Mouse (Mus musculus) limb, embryonic 12.5 days (tissue): Measurements from ENCODE around the gene Prdm4. TPM values are rescaled to one million over a fixed set of nuclear protein-coding genes. Genes with fewer than 3 reads are reported as not detected.

Experiments used
- ATAC-seq: fragments of 200-750 bp; cut with Nextera tagmentation; 2 replicates; pipeline ENCODE4 v1.8.0; 2017; ENCODE audit warnings: low read depth, moderate TSS enrichment; ENCODE audit not compliant: insufficient number of reproducible peaks, insufficient read depth, low FRiP score, low TSS enrichment
- H3K27ac ChIP-seq: fragments of 300-500 bp; sonication (generic); 2 replicates; pipeline ENCODE4 v1.5.1; 2016; ENCODE audit warnings: mild to moderate bottlenecking, moderate library complexity
- H3K27me3 ChIP-seq: fragments of 300-500 bp; sonication (generic); 2 replicates; pipeline ENCODE4 v1.6.1; 2016; ENCODE audit warnings: mild to moderate bottlenecking, moderate library complexity
- H3K36me3 ChIP-seq: fragments of 300-500 bp; sonication (generic); 2 replicates; pipeline ENCODE4 v1.6.1; 2016; ENCODE audit warnings: mild to moderate bottlenecking, moderate library complexity
- H3K4me1 ChIP-seq: fragments of 300-500 bp; sonication (generic); replicated peaks from 2 replicates; pipeline ENCODE4 v1.6.1; 2016
- H3K4me2 ChIP-seq: fragments of 300-500 bp; sonication (generic); 2 replicates; pipeline ENCODE4 v1.6.1; 2016; ENCODE audit warnings: mild to moderate bottlenecking, moderate library complexity
- H3K4me3 ChIP-seq: fragments of 300-500 bp; sonication (generic); replicated peaks from 2 replicates; pipeline ENCODE4 v1.5.1; 2016; ENCODE audit warnings: mild to moderate bottlenecking
- H3K9ac ChIP-seq: fragments of 300-500 bp; sonication (generic); replicated peaks from 2 replicates; pipeline ENCODE4 v1.6.1; 2016; ENCODE audit warnings: mild to moderate bottlenecking, moderate library complexity
- H3K9me3 ChIP-seq: fragments of 300-500 bp; sonication (generic); 2 replicates; pipeline ENCODE4 v1.6.1; 2016; ENCODE audit warnings: mild to moderate bottlenecking, moderate library complexity
- WGBS: fragments of 180-500 bp; shearing (Covaris S2); methylation state at CpG from one replicate; pipeline ENCODE4 v1.1.7; 2016; 5-methylcytosine and 5-hydroxymethylcytosine counted together
- polyA plus RNA-seq: library from polyadenylated mRNA; unstranded; fragments of >200 nt; fragmentation: Nextera tagmentation; extraction: Ambion mirVana; gene quantifications from 2 replicates; pipeline ENCODE4 v1.2.1, GENCODE M21; 2016

Prdm4 gene
- polyA plus RNA-seq, 1 experiment from 2014 or later: 29.7 TPM

DNA sequence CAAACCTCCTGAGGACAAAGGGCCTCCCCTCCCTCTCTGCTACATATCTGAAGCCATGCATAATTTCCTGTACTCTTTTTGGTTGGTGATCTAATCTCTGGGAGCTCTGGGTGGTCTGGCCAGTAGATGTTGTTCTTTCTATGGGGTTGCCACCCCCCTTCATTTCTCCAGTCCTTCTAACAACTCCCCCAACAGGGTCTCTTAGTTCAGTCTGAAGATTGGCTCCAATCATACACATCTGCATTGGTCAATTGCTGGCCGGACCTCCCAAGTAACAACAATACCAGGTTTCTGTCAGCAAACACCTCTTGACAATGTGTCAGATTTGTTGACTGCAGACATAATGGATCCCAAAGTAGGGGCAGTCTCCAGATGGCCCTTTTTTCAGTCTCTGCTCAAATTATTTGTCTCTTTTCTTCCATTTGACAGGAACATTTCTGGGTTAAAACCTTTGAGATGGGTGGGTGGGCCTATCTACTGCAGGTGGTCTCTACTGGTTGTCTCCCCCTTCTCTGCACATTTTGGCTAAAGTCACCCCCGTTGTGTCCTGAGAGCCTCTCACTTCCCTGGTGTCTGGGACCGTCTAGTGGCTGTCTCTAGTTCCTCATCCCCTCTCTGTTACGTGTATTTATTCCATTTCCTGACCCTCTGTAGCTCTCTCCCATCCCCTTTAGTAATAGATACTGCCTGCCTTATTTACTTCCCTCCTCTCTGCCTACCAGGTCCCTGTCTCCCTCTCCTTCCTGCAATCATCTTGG is 70.7 kb downstream of the Prdm4 start:
- ATAC-seq: no peak
- Histone ChIP-seq H3K9ac (no peak overlapping the region), H3K4me3 (no peak overlapping the region), H3K4me2 (no peak overlapping the region), H3K27ac (no peak overlapping the region), H3K9me3 (no peaks in the 10 kb centered on the region), H3K27me3 (no peaks in the 10 kb centered on the region), H3K36me3 (no peaks in the 10 kb centered on the region), H3K4me1 (no peaks in the 10 kb centered on the region)
- 62% methylated on average over 4 of the region's 4 CpGs for WGBS

Other genes with a start within 250 kb of the Prdm4 start
- gene Pwp1, start 87.6 kb downstream of the Prdm4 start, polyA plus RNA-seq: 94.0 TPM in 2 replicates
- gene Ascl4, start 10.5 kb upstream of the Prdm4 start, polyA plus RNA-seq: 0.18 and 0.36 TPM in 2 replicates
- 210 and 217 TPM in 2 replicates for gene Rtcb, start 40.7 kb upstream of the Prdm4 start, polyA plus RNA-seq
- gene Bpifc, start 94.8 kb upstream of the Prdm4 start, polyA plus RNA-seq: 0.16 TPM in 1 of 2 replicates, not detected in the other
- 24.3 and 25.9 TPM in 2 replicates for gene Fbxo7, start 104.8 kb upstream of the Prdm4 start, polyA plus RNA-seq